Mouse (Mus musculus) stomach, postnatal 0 days (tissue): Measurements from ENCODE around the gene Tut1.

Experiments
- CTCF ChIP-seq: IDR thresholded peaks from 2 replicates; pipeline ENCODE4 v1.5.1; 2016; ENCODE audit warnings: antibody characterized with exemption, low read depth, mild to moderate bottlenecking, moderate library complexity
- EP300 ChIP-seq: optimal IDR thresholded peaks from 2 replicates; pipeline ENCODE3; 2016; ENCODE audit warnings: antibody characterized with exemption

DNA sequence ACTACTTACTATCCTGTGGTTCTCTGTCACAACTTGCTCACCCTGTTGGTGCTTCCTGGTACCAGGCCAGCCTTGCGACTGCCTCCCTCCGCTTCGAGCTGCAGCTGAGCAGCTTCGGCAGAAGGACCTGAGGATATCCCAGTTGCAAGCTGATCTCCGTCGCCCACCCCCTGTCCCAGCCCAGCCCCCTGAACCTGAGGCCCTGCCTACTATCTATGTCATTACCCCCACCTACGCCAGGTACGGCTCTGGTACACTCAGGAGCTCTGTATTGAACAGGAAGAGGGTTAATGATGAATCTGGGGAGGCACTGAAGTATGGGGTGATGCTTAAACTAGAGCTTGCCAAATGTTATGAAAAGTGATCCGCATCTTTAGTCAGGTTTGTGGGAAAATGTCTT lies 31.9 kb upstream of the Tut1 start:
- no peak for TF ChIP-seq CTCF
- TF ChIP-seq EP300, result no peak
